Mouse (Mus musculus): ENCODE data around the gene Mif4gd. TPM values are rescaled to one million over a fixed set of nuclear protein-coding genes. Genes with fewer than 3 reads are reported as not detected.

Mif4gd gene
- total RNA-seq, 2 experiments from 2014 or later, result 45.5 to 56.9 TPM

- intact Hi-C loops (cut with DNase I), result no loop called here
- peak; percentile 20 for DNase-seq (ENCODE audit: low spot score)
These were observed 2.5 kb upstream of the Mif4gd start for GRCm38 (mm10) chr11:115615108-115615825.

- no peak for DNase-seq (ENCODE audit: low spot score)
- intact Hi-C loops (cut with DNase I), result loop anchor here (5.0 kb wide), 1 partner anchor 132 kb away; no protein-coding TSS in a partner anchor
These were observed 1.8 kb upstream of the Mif4gd start for GRCm38 (mm10) chr11:115614346-115615107.

GRCm38 (mm10) chr11:115613138-115613945, 573 bp upstream of the Mif4gd start:
- DNase-seq (ENCODE audit: low spot score), result no peak
- intact Hi-C loops (cut with DNase I), result loop anchor here (5.0 kb wide), 1 partner anchor 131 kb away; no protein-coding TSS in a partner anchor

- peak; percentile 63 for DNase-seq (ENCODE audit: low spot score)
- intact Hi-C loops (cut with DNase I), result loop anchor here (5.0 kb wide), 1 partner anchor 130 kb away; no protein-coding TSS in a partner anchor
These were observed 735 bp downstream of the Mif4gd start for GRCm38 (mm10) chr11:115612059-115612409.

- no peak for DNase-seq (ENCODE audit: low spot score)
- intact Hi-C loops (cut with DNase I), result loop anchor here (5.0 kb wide), 1 partner anchor 129 kb away; no protein-coding TSS in a partner anchor
These were observed 1.6 kb downstream of the Mif4gd start for GRCm38 (mm10) chr11:115611173-115611572.

GRCm38 (mm10) chr11:115609576-115609975, 3.2 kb downstream of the Mif4gd start:
- no peak for DNase-seq (ENCODE audit: low spot score)
- intact Hi-C loops (cut with DNase I), result no loop called here

- intact Hi-C loops (cut with DNase I), result no loop called here
- no peak for DNase-seq (ENCODE audit: low spot score)
These were observed 4.1 kb downstream of the Mif4gd start for GRCm38 (mm10) chr11:115608421-115609399.

GRCm38 (mm10) chr11:115606733-115607132, 6.0 kb downstream of the Mif4gd start:
- no peak for DNase-seq (ENCODE audit: low spot score)
- intact Hi-C loops (cut with DNase I), result no loop called here

GRCm38 (mm10) chr11:115604304-115604696, 8.5 kb downstream of the Mif4gd start:
- intact Hi-C loops (cut with DNase I), result loop anchor here (5.0 kb wide), 1 partner anchor 177 kb away; no protein-coding TSS in a partner anchor
- DNase-seq (ENCODE audit: low spot score), result no peak

GRCm38 (mm10) chr11:115603476-115604303, 9.1 kb downstream of the Mif4gd start, which contains the start of the genes Mrps7 and Gga3:
Mrps7 (plus strand) TSS chr11:115603925.
Gga3 (minus strand) TSS chr11:115604051.
- intact Hi-C loops (cut with DNase I), result loop anchor here (2.0 to 5.0 kb wide), 2 partner anchors 39 to 176 kb away; partner anchors contain the start of gene Nup85
- peak; percentile 88 for DNase-seq (ENCODE audit: low spot score)

GRCm38 (mm10) chr11:115603128-115603475, 9.7 kb downstream of the Mif4gd start:
- no peak for DNase-seq (ENCODE audit: low spot score)
- intact Hi-C loops (cut with DNase I), result loop anchor here (2.0 to 5.0 kb wide), 2 partner anchors 38 to 176 kb away; partner anchors contain the start of gene Nup85

GRCm38 (mm10) chr11:115601174-115601573, 11.6 kb downstream of the Mif4gd start:
- intact Hi-C loops (cut with DNase I), result loop anchor here (5.0 kb wide), 1 partner anchor 174 kb away; no protein-coding TSS in a partner anchor
- no peak for DNase-seq (ENCODE audit: low spot score)

GRCm38 (mm10) chr11:115600743-115601142, 12.0 kb downstream of the Mif4gd start:
- no peak for DNase-seq (ENCODE audit: low spot score)
- intact Hi-C loops (cut with DNase I), result loop anchor here (5.0 kb wide), 1 partner anchor 173 kb away; no protein-coding TSS in a partner anchor

- intact Hi-C loops (cut with DNase I), result loop anchor here (5.0 kb wide), 1 partner anchor 172 kb away; no protein-coding TSS in a partner anchor
- DNase-seq (ENCODE audit: low spot score), result no peak
These were observed 13.0 kb downstream of the Mif4gd start for GRCm38 (mm10) chr11:115599722-115600121.

- intact Hi-C loops (cut with DNase I), result no loop called here
- no peak for DNase-seq (ENCODE audit: low spot score)
These were observed 14.5 kb downstream of the Mif4gd start for GRCm38 (mm10) chr11:115598309-115598708.

GRCm38 (mm10) chr11:115595209-115595608, 17.6 kb downstream of the Mif4gd start:
- intact Hi-C loops (cut with DNase I), result no loop called here
- DNase-seq (ENCODE audit: low spot score), result no peak

GRCm38 (mm10) chr11:115590526-115591075, 22.2 kb downstream of the Mif4gd start:
- intact Hi-C loops (cut with DNase I), result no loop called here

More at GRCm38 (mm10) chr11:115590526-115591075, 22.2 kb downstream of the Mif4gd start:
- DNase-seq (ENCODE audit: low spot score), result no peak
